Mouse (Mus musculus) right cerebral cortex, adult 18-20 months (tissue): ENCODE data around the gene Bcl7c.
A peak's percentile ranks its signal among the peaks of the same experiment; 100 is the strongest.
"Not testable (repeated sequence)": the region's sequence is repeated elsewhere in the genome, so short reads cannot be mapped to it uniquely, and the experiment has no call there.

Experiments
- DNase-seq: peaks from one replicate; pipeline ENCODE4 v3.0.0; 2022; ENCODE audit warnings: mixed read lengths

Gene Bcl7c

DNA sequence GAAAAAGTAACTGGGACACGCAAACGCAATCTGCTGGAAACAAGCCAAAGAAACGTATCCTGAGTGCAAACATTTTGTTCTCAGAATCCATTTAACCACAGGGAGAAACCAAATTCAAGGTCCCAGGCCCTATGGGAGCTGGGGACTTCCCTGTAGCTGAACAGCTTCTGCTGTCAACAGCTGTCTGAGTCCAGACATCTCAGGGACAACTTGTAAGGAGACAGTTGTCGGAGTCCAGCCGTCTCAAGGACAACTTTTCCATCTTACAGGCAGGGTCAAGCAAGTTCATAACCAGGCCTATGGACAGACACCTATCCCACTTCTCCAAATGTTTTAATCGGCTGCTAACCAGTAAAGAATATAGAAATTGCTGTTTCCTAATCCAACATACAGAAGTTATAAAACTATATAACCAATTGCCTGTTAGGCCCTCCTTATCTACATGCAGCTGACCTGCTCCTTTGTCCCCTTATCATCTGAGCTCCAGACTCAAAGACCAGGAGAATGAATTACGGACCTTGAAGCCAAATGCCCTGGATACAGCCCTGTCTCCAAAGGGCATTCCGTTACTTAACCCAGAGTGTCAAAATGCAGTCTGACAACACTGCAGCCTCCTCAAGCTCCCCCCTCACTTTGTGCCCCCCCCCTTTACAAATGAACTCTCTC is 26.7 kb downstream of the Bcl7c start:
- no peak for DNase-seq

DNA sequence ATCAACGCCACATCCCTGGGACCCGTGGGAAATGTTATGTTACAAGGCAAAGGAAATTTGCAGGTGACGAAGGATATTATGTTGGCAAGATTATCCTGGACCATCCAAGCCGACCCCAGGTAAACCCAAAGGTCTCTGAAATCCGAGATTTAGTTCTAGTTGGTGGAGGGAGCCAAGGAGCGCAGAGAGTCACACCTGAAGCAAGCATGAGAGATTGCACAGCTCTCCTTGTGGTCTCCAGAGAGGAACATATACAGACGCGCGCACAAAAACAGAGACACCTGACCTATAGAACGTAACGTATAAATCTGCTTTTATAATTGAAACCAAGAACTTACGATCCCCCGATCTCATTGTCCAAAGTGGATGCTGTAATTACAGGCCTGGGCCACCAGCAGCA is 28.2 kb downstream of the Bcl7c start:
- no peak for DNase-seq

GRCm38 (mm10) chr7:127678811-127679210 is 29.9 kb downstream of the Bcl7c start:
- no peak for DNase-seq

DNA sequence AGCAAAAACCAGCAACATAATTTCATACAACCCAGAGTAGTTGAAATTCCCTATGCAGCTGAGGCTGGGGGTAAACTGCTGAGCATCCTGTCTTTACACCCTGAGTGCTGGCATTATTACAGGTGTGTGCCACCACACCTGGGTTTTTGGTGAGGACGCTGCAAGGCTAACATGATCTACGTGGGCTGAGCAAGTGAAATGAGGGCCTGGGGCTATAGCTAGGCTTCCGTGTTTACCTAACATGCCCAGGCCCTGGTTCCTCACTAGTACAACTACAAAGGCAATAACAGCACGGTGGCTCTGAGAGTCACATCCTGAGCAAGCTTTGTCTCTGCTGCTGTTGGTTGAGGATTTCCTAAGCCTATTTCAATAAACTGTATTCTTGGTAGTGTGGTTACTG is 31.1 kb downstream of the Bcl7c start:
- no peak for DNase-seq

DNA sequence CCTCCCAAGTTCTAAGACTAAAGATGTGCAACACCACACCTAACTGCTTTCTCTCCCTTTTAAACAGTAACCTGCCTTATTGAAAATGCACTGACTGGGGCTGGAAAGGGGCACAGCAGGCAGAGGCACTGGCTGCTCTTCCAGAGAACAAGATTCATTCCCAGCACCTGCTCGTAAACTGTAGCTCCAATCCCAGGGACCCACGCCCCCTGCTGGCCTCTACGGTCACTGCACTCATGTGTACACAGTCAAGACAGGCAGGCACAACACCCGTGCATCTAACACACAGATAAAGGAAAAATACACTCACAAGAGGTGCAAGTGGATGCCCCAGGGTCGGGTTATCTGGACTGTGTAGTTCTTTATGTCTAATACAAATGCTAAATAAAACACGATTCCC is 31.7 kb downstream of the Bcl7c start:
- no peak for DNase-seq

DNA sequence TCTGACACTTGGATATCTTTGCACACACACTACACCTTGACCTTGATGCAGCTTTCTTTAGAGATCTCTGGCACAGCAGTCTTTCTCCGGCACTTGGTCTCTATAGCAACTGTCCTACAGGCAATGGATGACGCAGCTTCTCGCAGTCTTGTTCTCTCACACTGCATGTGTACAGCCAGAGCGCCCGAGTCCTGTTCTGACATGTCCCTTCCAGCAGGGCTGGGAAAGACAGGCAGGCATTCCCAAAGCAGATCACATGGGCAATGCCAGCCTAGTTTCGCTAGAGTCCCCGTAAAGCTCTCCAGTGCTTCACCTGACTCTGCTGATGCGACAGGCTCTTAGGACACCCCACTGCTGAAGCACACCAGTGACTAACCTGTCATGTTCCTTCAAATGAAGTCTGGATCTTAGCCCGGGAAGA is 33.3 kb downstream of the Bcl7c start:
- no peak for DNase-seq

- peak; percentile 87 for DNase-seq
Measured at GRCm38 (mm10) chr7:127674977-127675376, 33.8 kb downstream of the Bcl7c start.

- DNase-seq = no peak
Measured at GRCm38 (mm10) chr7:127672776-127673175, 36.0 kb downstream of the Bcl7c start.

GRCm38 (mm10) chr7:127671880-127672774 is 36.6 kb downstream of the Bcl7c start:
- DNase-seq = no peak

DNA sequence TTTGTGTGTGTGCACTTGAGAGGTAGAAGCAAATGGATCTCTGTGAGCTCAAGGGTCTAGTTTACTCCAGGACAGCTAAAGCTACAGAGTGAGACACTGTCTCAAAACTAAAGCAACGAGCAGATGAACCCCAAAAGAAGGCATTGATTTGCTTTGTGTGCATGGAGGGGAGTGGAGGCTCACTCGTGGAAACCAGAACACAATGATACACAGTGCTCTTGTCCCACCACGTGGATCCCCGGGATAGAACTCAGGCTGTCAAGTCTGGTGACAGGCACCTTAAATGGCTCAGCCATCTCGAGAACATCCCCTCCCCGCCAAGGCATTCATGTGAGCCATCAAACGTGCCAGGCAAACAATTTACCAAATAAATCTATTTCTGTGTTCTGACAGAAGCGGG is 41.6 kb downstream of the Bcl7c start:
- DNase-seq = no peak

DNA sequence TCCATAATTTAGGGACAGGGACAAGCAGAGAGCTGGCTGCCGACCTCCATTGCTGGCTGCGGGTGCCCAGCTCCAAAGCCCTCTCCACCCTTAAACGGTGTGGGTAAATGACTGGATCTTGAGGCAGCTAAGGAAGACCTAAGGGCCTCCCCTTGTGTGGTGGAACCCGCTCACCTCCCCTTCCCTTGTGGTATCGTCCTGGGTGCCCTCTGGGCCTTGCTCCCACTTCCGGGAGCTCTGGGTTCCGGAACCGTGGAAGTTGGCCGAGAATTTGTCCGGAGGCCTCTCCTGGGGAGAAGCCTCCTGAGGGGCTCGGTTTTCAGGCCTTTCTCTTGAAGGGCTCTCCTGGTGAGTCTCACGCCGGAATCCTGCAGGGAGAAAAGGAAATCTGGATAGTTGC is 42.1 kb downstream of the Bcl7c start:
- no peak for DNase-seq

GRCm38 (mm10) chr7:127666066-127666654 is 42.6 kb downstream of the Bcl7c start:
- no peak for DNase-seq

- DNase-seq = no peak
Measured at GRCm38 (mm10) chr7:127662926-127663325, 45.8 kb downstream of the Bcl7c start.

- DNase-seq = no peak
Measured at GRCm38 (mm10) chr7:127661833-127662232, 46.9 kb downstream of the Bcl7c start.

- DNase-seq = no peak
Measured at GRCm38 (mm10) chr7:127660882-127661281, 47.9 kb downstream of the Bcl7c start.

DNA sequence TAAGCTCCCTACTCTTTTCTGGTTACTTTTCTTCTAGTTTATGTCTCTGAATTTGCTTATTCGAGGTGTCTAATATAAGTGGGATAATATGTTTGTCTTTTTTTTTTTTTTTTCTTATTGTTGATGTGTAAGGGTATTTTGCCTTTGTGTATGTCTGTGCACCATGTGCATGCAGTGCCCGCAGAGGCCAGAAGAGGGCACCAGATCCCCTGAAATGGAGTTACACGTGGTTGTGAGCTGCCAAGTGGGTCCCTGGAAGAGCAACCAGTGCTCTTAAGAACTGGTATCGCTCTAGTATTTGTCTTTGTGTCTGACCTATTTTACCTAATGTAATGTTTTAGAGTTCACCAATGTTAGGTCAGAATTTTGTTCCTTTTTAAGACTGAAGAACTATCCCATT is 51.8 kb downstream of the Bcl7c start:
- no peak for DNase-seq

- no peak for DNase-seq
Measured at GRCm38 (mm10) chr7:127654318-127654717, 54.4 kb downstream of the Bcl7c start.

DNA sequence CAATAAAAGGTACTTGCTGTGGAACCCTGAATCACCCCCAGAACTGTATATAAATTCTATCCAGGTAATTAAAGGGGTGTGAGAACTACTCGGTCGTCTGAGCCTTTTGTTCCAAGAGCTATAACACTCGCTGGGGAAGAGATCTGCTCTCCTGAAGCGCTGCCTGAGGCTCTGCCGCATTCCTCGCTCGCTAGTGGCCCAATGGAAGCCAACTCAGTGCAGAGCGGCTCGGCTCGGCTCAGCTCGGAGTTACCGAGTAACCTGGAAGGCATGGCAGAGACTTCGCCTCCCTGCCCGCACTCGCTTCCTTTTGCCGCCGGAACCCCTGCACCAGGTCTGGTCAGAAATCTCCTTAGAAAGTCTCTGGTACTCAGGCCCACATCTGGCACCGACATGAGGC is 56.7 kb downstream of the Bcl7c start:
- DNase-seq = no peak

GRCm38 (mm10) chr7:127651624-127652023 is 57.1 kb downstream of the Bcl7c start:
- DNase-seq = no peak

GRCm38 (mm10) chr7:127649206-127649605 is 59.5 kb downstream of the Bcl7c start:
- no peak for DNase-seq

- DNase-seq = no peak
Measured at GRCm38 (mm10) chr7:127648516-127649201, 60.1 kb downstream of the Bcl7c start.

GRCm38 (mm10) chr7:127647576-127647975 is 61.2 kb downstream of the Bcl7c start:
- DNase-seq = not testable (repeated sequence)

- DNase-seq = no peak
Measured at GRCm38 (mm10) chr7:127646363-127646762, 62.4 kb downstream of the Bcl7c start.
